17 mouse cellular contexts compared by ENCODE assay signal in the genomic region with DNA sequence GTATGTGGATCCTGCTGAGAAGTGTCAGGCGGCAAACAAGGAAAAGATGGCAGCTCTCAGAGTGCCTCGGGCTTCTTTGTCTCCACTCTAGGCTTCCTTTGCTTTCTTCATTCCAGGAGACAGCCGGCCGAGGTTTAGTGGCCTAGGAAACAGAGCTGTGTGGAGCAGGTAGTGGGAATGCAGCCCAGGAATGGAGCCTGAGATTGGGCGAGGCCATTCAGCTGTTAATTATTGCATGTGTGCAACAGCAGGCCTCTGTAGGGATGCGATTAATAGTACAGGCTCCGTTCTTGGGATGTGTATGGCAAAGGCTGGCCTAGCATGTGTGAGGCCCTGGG. TPM values are rescaled to one million over a fixed set of nuclear protein-coding genes. Genes with fewer than 3 reads are reported as not detected.
DNase-seq lines count a peak whose midpoint lies in the region; ATAC-seq lines count a peak whose summit lies in the region.
"Had no signal": no experiment of that assay in that cellular context is flagged by ENCODE, and none has a peak within 500 bp of the region (broad histone marks: within the 10 kb centered on the region; RNA-seq: fewer than 3 reads in every experiment).

No protein-coding gene starts in this region.

- H3K36me3 ChIP-seq in heart, embryonic 13.5 days, result no peaks in the 10 kb centered on the region
- H3K36me3 ChIP-seq in midbrain, embryonic 13.5 days, result no peaks in the 10 kb centered on the region
- H3K36me3 ChIP-seq: embryonic facial prominence, embryonic 12.5 days; lung, embryonic 15.5 days had no signal

- H3K4me3 ChIP-seq in heart, embryonic 13.5 days, result no peak overlapping the region
- H3K4me3 ChIP-seq in midbrain, embryonic 13.5 days (replicated peaks), result no peak overlapping the region
- H3K4me3 ChIP-seq: embryonic facial prominence, embryonic 12.5 days; heart, adult 2 months; left cerebral cortex, adult 2 months; lung, embryonic 15.5 days had no signal

- no peaks in the 10 kb centered on the region for H3K9me3 ChIP-seq in heart, embryonic 13.5 days
- H3K9me3 ChIP-seq in midbrain, embryonic 13.5 days, result no peaks in the 10 kb centered on the region
- H3K9me3 ChIP-seq: embryonic facial prominence, embryonic 12.5 days; lung, embryonic 15.5 days had no signal

- no peak overlapping the region for H3K4me2 ChIP-seq in heart, embryonic 13.5 days
- no peak overlapping the region for H3K4me2 ChIP-seq in midbrain, embryonic 13.5 days (replicated peaks)
- H3K4me2 ChIP-seq: embryonic facial prominence, embryonic 12.5 days; lung, embryonic 15.5 days had no signal

- ATAC-seq in heart, embryonic 13.5 days (ENCODE audit: extremely low read depth, insufficient number of reproducible peaks, low FRiP score, low TSS enrichment), result no peak
- ATAC-seq in midbrain, embryonic 13.5 days, result peak; percentile 80
- ATAC-seq: CD4-positive, CD25-positive, alpha-beta regulatory T cell, adult 4 months had no signal

- H3K9ac ChIP-seq in heart, embryonic 13.5 days, result no peak overlapping the region
- H3K9ac ChIP-seq in midbrain, embryonic 13.5 days (replicated peaks), result no peak overlapping the region
- H3K9ac ChIP-seq: embryonic facial prominence, embryonic 12.5 days; lung, embryonic 15.5 days had no signal

- H3K27ac ChIP-seq in heart, embryonic 13.5 days (replicated peaks), result peak overlapping the region; percentile 43
- H3K27ac ChIP-seq in midbrain, embryonic 13.5 days, result no peak overlapping the region; the same call in 1 of the 2 replicates
- H3K27ac ChIP-seq: embryonic facial prominence, embryonic 12.5 days; heart, adult 2 months; left cerebral cortex, adult 2 months; lung, embryonic 15.5 days; stomach, postnatal 0 days had no signal

- no peaks in the 10 kb centered on the region for H3K27me3 ChIP-seq in heart, embryonic 13.5 days (replicated peaks)
- H3K27me3 ChIP-seq in midbrain, embryonic 13.5 days, result no peaks in the 10 kb centered on the region
- H3K27me3 ChIP-seq: embryonic facial prominence, embryonic 12.5 days; lung, embryonic 15.5 days had no signal

- H3K4me1 ChIP-seq in heart, embryonic 13.5 days, result peaks cover 48% of the 10 kb centered on the region
- H3K4me1 ChIP-seq in midbrain, embryonic 13.5 days (replicated peaks), result 0 out of 2 replicates have a peak, but pooled peaks cover 4% of the 10 kb centered on the region
- H3K4me1 ChIP-seq: embryonic facial prominence, embryonic 12.5 days; lung, embryonic 15.5 days had no signal

- 66% methylated on average over 7 of the region's 7 CpGs for WGBS in heart, embryonic 13.5 days
- WGBS in midbrain, embryonic 13.5 days, result 28% methylated on average over 7 of the region's 7 CpGs

- no peak for DNase-seq in heart, postnatal 4 days
- DNase-seq in ZHBTc4 (ENCODE audit: low read depth, low spot score), result peak; percentile 82
- peak; percentile 58 for DNase-seq in kidney, adult 9 months
- DNase-seq in layer of hippocampus, adult 9-11 months, result no peak
- no peak for DNase-seq in urinary bladder, postnatal 25 days (ENCODE audit: low spot score)
- DNase-seq in testis, postnatal 10 days (ENCODE audit: low spot score), result no peak
- DNase-seq: cerebellum, adult 8-10 months; heart, adult 2 months; liver; right cerebral cortex, postnatal 25 days had no signal

RNA-seq across cellular contexts. Expression of a gene that starts 1.5 kb away (rescaled TPM):
- polyA plus RNA-seq in heart, embryonic 13.5 days (2015; fragmentation: Nextera tagmentation; extraction: Ambion mirVana), result 4.7 and 6.4 TPM in 2 replicates
- total RNA-seq in heart, postnatal 4 days (2021), result 1 to 10 TPM; 1.1 to 2.9 TPM
- polyA plus RNA-seq in midbrain, embryonic 13.5 days (2015; fragmentation: Nextera tagmentation; extraction: Ambion mirVana), result 11.1 and 13.2 TPM in 2 replicates
- total RNA-seq: heart, adult 2 months had no signal
- polyA plus RNA-seq: CD4-positive, CD25-positive, alpha-beta regulatory T cell, adult 4 months had no signal

RNA-seq across cellular contexts. Expression of a gene that starts 5.6 kb away (rescaled TPM):
- polyA plus RNA-seq in heart, embryonic 13.5 days (2015; fragmentation: Nextera tagmentation; extraction: Ambion mirVana), result 61.7 and 64.4 TPM in 2 replicates
- total RNA-seq in heart, postnatal 4 days (2021), result 10 to 100 TPM; 45.7 to 50.8 TPM
- 79.0 and 92.2 TPM in 2 replicates for polyA plus RNA-seq in midbrain, embryonic 13.5 days (2015; fragmentation: Nextera tagmentation; extraction: Ambion mirVana)

RNA-seq across cellular contexts. Expression of a gene that starts 12.1 kb away (rescaled TPM):
- polyA plus RNA-seq in heart, embryonic 13.5 days (2015; fragmentation: Nextera tagmentation; extraction: Ambion mirVana), result 1.6 and 1.8 TPM in 2 replicates
- total RNA-seq in heart, postnatal 4 days (2021), result under 1 TPM; 0.33 to 0.38 TPM
- 2.2 and 3.8 TPM in 2 replicates for polyA plus RNA-seq in midbrain, embryonic 13.5 days (2015; fragmentation: Nextera tagmentation; extraction: Ambion mirVana)
- total RNA-seq: left cerebral cortex, adult 2 months had no signal
- polyA plus RNA-seq: CD4-positive, CD25-positive, alpha-beta regulatory T cell, adult 4 months; embryonic facial prominence, embryonic 12.5 days had no signal

RNA-seq across cellular contexts. Expression of a gene that starts 31.1 kb away (rescaled TPM):
- 44.9 and 56.3 TPM in 2 replicates for polyA plus RNA-seq in heart, embryonic 13.5 days (2015; fragmentation: Nextera tagmentation; extraction: Ambion mirVana)
- 100 to 1,000 TPM; 139 to 141 TPM for total RNA-seq in heart, postnatal 4 days (2021)
- 20.3 and 26.3 TPM in 2 replicates for polyA plus RNA-seq in midbrain, embryonic 13.5 days (2015; fragmentation: Nextera tagmentation; extraction: Ambion mirVana)

RNA-seq across cellular contexts. Expression of a gene that starts 36.6 kb away (rescaled TPM):
- polyA plus RNA-seq in heart, embryonic 13.5 days (2015; fragmentation: Nextera tagmentation; extraction: Ambion mirVana), result 140 and 155 TPM in 2 replicates
- 100 to 1,000 TPM; 104 to 109 TPM for total RNA-seq in heart, postnatal 4 days (2021)
- 146 and 158 TPM in 2 replicates for polyA plus RNA-seq in midbrain, embryonic 13.5 days (2015; fragmentation: Nextera tagmentation; extraction: Ambion mirVana)

Comparison
In these comparisons a context has a peak if more than half of its experiments do, and no peak if none do; other contexts are left out.
1. DNase-seq: peak in ZHBTc4 (single experiment) and kidney, adult 9 months (single experiment); none in heart, postnatal 4 days (single experiment), layer of hippocampus, adult 9-11 months (single experiment), urinary bladder, postnatal 25 days (single experiment) and testis, postnatal 10 days (single experiment).